Mouse (Mus musculus) MN1 (cell line): ENCODE results near the gene Uchl1.

Source experiments
- DNase-seq: peaks from one replicate; pipeline ENCODE4 v3.0.0-alpha.2; 2016; ENCODE audit warnings: low spot score

Uchl1 gene

DNA sequence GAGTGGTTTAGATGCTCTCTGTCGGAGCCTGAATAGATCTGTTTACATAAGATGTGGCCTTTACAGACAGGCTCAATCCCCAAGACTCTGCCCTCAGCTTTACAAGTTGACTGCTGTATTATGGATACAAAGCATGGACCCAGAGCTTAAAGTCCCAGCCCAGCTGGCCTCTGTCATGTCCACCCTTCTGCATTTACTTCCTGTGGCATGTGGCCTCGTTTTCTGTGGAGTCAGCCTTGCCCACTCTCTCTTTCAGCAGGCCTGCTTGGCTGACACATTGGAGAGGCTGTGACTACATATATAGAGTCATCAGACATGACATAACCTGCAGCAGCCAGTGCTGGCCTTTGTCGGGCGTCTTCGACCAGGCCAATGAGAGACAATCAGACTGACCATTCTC lies 32.0 kb downstream of the Uchl1 start:
- no peak for DNase-seq

GRCm38 (mm10) chr5:66710445-66711019 lies 34.6 kb downstream of the Uchl1 start:
- peak; percentile 22 for DNase-seq

DNA sequence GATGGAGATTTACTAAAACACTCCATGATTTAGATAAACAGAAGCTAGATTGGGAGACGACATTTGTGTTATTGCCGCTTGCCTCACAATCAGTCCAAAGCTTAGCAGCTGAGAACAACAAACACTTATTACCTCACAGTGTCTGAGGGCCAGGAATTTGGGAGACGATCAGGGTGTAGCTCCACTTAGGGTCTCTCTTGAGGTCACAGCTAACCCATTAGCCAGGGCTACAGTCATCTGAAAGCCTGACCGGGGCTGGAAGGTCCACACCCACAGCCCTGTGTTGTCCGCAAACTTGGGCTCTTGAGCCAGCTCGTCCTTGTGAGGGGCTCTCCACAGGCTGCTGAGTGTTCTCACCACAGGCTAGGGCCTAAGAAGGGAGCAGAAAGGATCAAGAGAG lies 36.9 kb downstream of the Uchl1 start:
- DNase-seq: no peak

GRCm38 (mm10) chr5:66715498-66715931 lies 39.6 kb downstream of the Uchl1 start:
- DNase-seq: peak; percentile 27

- DNase-seq: no peak
These were observed 42.0 kb downstream of the Uchl1 start for GRCm38 (mm10) chr5:66717931-66718330.

- DNase-seq: no peak
These were observed 42.5 kb downstream of the Uchl1 start for GRCm38 (mm10) chr5:66718413-66718812.

DNA sequence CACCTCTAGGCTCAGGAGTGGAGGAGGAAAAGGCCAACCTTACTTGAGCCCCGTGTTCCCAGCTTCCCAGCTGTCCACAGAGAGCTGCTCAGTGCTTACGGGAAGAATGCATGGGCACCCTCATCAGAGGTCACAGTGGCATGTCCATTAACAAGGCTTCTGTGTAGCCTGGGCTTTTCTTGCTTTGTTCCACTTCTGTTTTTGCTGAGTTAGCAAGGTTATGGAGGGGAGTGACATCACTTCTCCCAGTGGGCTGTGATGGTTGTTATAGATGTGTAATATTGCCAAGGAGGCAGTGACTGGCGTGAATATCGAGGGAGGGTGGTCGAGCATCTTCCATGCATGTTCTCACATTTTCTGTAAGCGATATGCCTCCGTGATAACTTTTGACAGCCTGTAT lies 43.0 kb downstream of the Uchl1 start:
- DNase-seq: no peak

GRCm38 (mm10) chr5:66720921-66721320 lies 45.0 kb downstream of the Uchl1 start:
- DNase-seq: no peak

- DNase-seq: no peak
These were observed 46.7 kb downstream of the Uchl1 start for GRCm38 (mm10) chr5:66722586-66722985.

GRCm38 (mm10) chr5:66723037-66723436 lies 47.1 kb downstream of the Uchl1 start:
- no peak for DNase-seq

- DNase-seq: no peak
These were observed 47.7 kb downstream of the Uchl1 start for GRCm38 (mm10) chr5:66723626-66724025.

DNA sequence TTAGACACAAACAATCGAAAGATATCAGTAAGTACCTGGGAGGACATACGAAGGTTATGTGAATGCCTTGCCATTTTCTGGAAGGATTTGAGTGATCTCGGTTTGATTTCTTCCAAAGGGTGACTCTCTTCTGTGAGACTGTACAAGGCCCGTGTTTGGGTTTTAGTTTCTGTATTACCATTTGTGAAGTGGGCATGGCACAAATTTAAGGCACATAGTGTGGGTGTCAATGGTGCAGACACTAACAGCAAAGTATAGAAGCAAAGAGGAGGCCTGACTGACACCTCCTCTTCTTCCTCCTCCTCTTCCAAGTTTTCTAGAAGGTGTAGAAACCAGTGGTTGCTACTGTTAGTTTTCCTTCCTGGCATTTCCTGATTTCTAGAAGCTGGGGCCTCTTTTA lies 53.4 kb downstream of the Uchl1 start:
- no peak for DNase-seq

- DNase-seq: peak; percentile 9
These were observed 54.9 kb downstream of the Uchl1 start for GRCm38 (mm10) chr5:66730621-66731301.

DNA sequence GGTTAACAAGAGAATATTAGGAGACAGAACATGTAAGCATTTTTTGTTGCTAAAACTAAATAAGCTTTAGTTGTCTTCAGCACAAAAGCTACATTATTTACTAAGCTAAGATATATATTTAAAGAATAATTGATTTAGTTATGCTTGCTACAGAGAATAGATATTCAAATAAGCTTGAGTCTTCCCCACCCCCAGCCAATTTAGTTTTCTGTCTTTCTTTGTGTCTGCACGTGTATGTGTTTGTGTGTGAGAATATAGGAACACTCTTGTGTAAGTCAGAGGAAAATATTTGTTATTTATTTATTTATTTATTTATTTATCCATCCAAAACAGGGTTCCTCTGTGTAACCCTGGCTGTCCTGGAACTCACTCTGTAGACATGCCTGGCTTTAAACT lies 55.4 kb downstream of the Uchl1 start:
- DNase-seq: no peak

GRCm38 (mm10) chr5:66733556-66733955 lies 57.7 kb downstream of the Uchl1 start:
- DNase-seq: no peak
